Mouse (Mus musculus) small intestine, adult 2 months (tissue): Measurements from ENCODE around the gene Tmod2.

Source experiments
- CTCF ChIP-seq: fragments of 200-500 bp; IDR thresholded peaks from 2 replicates; pipeline ENCODE4 v1.5.1; 2012; ENCODE audit warnings: low read depth, mild to moderate bottlenecking, control low read depth, inconsistent platforms, low read length, moderate library complexity, mixed read lengths; ENCODE audit not compliant: insufficient replicate concordance, insufficient read length; ENCODE audit errors: extremely low read depth
- POLR2A ChIP-seq: fragments of 200-500 bp; IDR thresholded peaks from 2 replicates; pipeline ENCODE4 v1.6.1; 2012; ENCODE audit warnings: low read depth, mild to moderate bottlenecking, control low read depth, inconsistent platforms, low read length, moderate library complexity

DNA sequence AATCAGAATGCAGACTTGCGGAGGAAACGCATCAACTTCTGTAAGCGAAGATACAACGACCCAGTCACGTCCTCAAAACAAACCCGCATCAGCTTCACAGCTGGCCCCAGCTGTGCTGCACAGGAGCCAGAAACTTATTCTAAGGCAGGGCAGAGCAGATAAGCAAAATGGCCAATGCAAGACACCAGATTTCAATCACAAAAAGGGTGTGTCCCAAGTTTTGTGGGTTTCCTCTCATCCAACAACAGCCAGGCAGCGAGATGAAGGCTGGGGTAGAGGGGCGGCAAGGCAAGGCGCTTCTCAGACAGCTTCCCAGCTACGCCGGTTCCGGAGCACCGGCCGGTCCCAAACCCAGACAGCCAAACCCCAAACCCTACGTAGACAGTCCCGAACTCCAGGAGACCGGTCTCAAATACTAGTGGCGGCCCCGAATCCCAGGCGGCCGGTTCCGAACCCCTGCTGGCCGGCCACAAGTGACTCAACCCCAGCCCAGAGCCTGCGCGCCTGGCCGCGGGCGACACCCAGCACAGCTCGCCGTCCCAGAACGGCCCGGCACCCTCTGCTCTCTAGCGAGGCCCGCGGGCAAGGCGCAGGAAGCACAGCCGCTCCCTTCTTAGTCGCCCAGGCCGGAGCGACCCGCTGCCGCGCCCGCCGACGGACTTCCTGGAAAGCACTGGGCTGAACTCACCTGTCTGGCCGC is 52.2 kb downstream of the Tmod2 start:
- TF ChIP-seq CTCF (no peak), POLR2A (no peak)
